Mouse (Mus musculus) testis, adult 2 months (tissue): ENCODE results near the gene Nell2. TPM values are rescaled to one million over a fixed set of nuclear protein-coding genes. Genes with fewer than 3 reads are reported as not detected.

Source experiments
- H3K27ac ChIP-seq: fragments of 200-500 bp; 2 replicates; pipeline ENCODE4 v1.5.1; 2012; ENCODE audit warnings: low read depth, low read length; ENCODE audit not compliant: control insufficient read depth, insufficient read depth
- H3K27me3 ChIP-seq: fragments of 200-500 bp; 2 replicates; pipeline ENCODE4 v1.6.1; 2012; ENCODE audit warnings: mild to moderate bottlenecking, low read length, moderate library complexity; ENCODE audit not compliant: control insufficient read depth, insufficient read depth
- H3K36me3 ChIP-seq: fragments of 200-500 bp; 2 replicates; pipeline ENCODE4 v1.6.1; 2012; ENCODE audit warnings: mild to moderate bottlenecking, low read length; ENCODE audit not compliant: control insufficient read depth, insufficient read depth
- H3K4me1 ChIP-seq: fragments of 200-500 bp; 2 replicates; pipeline ENCODE4 v1.6.1; 2012; ENCODE audit warnings: low read length; ENCODE audit not compliant: control insufficient read depth, insufficient read depth
- H3K4me3 ChIP-seq: fragments of 200-500 bp; 2 replicates; pipeline ENCODE4 v1.5.1; 2012; ENCODE audit warnings: low read depth, mild to moderate bottlenecking, low read length, moderate library complexity, mixed read lengths; ENCODE audit not compliant: control insufficient read depth
- CTCF ChIP-seq: fragments of 200-500 bp; IDR thresholded peaks from 2 replicates; pipeline ENCODE4 v1.5.1; 2012; ENCODE audit warnings: low read depth, mild to moderate bottlenecking, inconsistent platforms, low read length, moderate library complexity; ENCODE audit not compliant: control insufficient read depth, insufficient read depth, insufficient replicate concordance
- POLR2A ChIP-seq: fragments of 200-500 bp; IDR thresholded peaks from 2 replicates; pipeline ENCODE4 v1.6.1; 2012; ENCODE audit warnings: low read depth, mild to moderate bottlenecking, inconsistent platforms, low read length, moderate library complexity; ENCODE audit not compliant: control insufficient read depth
- polyA plus RNA-seq: library from polyadenylated mRNA; depleted of rRNA; stranded (reverse); fragments of >200 nt; gene quantifications from 2 replicates; pipeline ENCODE4 v1.2.3, GENCODE M21; 2012

Gene Nell2
- polyA plus RNA-seq, 1 experiment: 11.7 TPM

- no peak overlapping the region for H3K27ac ChIP-seq
- H3K4me3 ChIP-seq: no peak overlapping the region
- no peak for TF ChIP-seq POLR2A
- no peak for TF ChIP-seq CTCF
- no peaks in the 10 kb centered on the region for H3K27me3 ChIP-seq
- H3K4me1 ChIP-seq: no peaks in the 10 kb centered on the region
- H3K36me3 ChIP-seq: no peaks in the 10 kb centered on the region
Measured at GRCm38 (mm10) chr15:95473976-95474375, 54.4 kb downstream of the Nell2 start.

GRCm38 (mm10) chr15:95467195-95467594, 61.2 kb downstream of the Nell2 start:
- Histone ChIP-seq H3K27me3 (no peaks in the 10 kb centered on the region), H3K36me3 (no peaks in the 10 kb centered on the region), H3K27ac (no peak overlapping the region), H3K4me3 (no peak overlapping the region), H3K4me1 (no peaks in the 10 kb centered on the region)
- TF ChIP-seq POLR2A (no peak), CTCF (no peak)

- H3K4me1 ChIP-seq: no peaks in the 10 kb centered on the region
- H3K27ac ChIP-seq: no peak overlapping the region
- H3K36me3 ChIP-seq: no peaks in the 10 kb centered on the region
- no peaks in the 10 kb centered on the region for H3K27me3 ChIP-seq
- no peak overlapping the region for H3K4me3 ChIP-seq
- TF ChIP-seq POLR2A (no peak), CTCF (no peak)
Measured at GRCm38 (mm10) chr15:95460041-95460566, 68.3 kb downstream of the Nell2 start.

GRCm38 (mm10) chr15:95444586-95444985, 83.8 kb downstream of the Nell2 start:
- Histone ChIP-seq H3K36me3 (no peaks in the 10 kb centered on the region), H3K4me1 (no peaks in the 10 kb centered on the region), H3K27ac (no peak overlapping the region), H3K4me3 (no peak overlapping the region), H3K27me3 (no peaks in the 10 kb centered on the region)
- no peak for TF ChIP-seq POLR2A
- TF ChIP-seq CTCF: no peak

- Histone ChIP-seq H3K4me1 (no peaks in the 10 kb centered on the region), H3K36me3 (no peaks in the 10 kb centered on the region), H3K4me3 (no peak overlapping the region), H3K27ac (no peak overlapping the region), H3K27me3 (no peaks in the 10 kb centered on the region)
- no peak for TF ChIP-seq CTCF
- TF ChIP-seq POLR2A: no peak
Measured at GRCm38 (mm10) chr15:95437740-95438139, 90.6 kb downstream of the Nell2 start.

- no peaks in the 10 kb centered on the region for H3K27me3 ChIP-seq
- H3K4me3 ChIP-seq: no peak overlapping the region
- TF ChIP-seq CTCF (no peak), POLR2A (no peak)
- no peak overlapping the region for H3K27ac ChIP-seq
- H3K4me1 ChIP-seq: no peaks in the 10 kb centered on the region
- no peaks in the 10 kb centered on the region for H3K36me3 ChIP-seq
Measured at GRCm38 (mm10) chr15:95436261-95436660, 92.1 kb downstream of the Nell2 start.

GRCm38 (mm10) chr15:95431156-95431799, 97.1 kb downstream of the Nell2 start:
- H3K27ac ChIP-seq: no peak overlapping the region
- H3K4me3 ChIP-seq: no peak overlapping the region
- H3K36me3 ChIP-seq: no peaks in the 10 kb centered on the region
- no peaks in the 10 kb centered on the region for H3K4me1 ChIP-seq
- TF ChIP-seq POLR2A (no peak), CTCF (no peak)
- no peaks in the 10 kb centered on the region for H3K27me3 ChIP-seq

- Histone ChIP-seq H3K27ac (no peak overlapping the region), H3K4me3 (no peak overlapping the region), H3K4me1 (no peaks in the 10 kb centered on the region), H3K27me3 (no peaks in the 10 kb centered on the region), H3K36me3 (no peaks in the 10 kb centered on the region)
- TF ChIP-seq CTCF (no peak), POLR2A (no peak)
Measured at GRCm38 (mm10) chr15:95430000-95430399, 98.4 kb downstream of the Nell2 start.
